Mouse (Mus musculus) gastrocnemius, adult 2 months (tissue): Measurements from ENCODE around the gene Comt. TPM values are rescaled to one million over a fixed set of nuclear protein-coding genes. Genes with fewer than 3 reads are reported as not detected.

Experiments used
- DNase-seq: peaks from one replicate; pipeline ENCODE4 v3.0.0; 2022
- H3K27ac ChIP-seq: fragments of 200-600 bp; 2 replicates; pipeline ENCODE4 v1.8.1; 2022; ENCODE audit warnings: mild to moderate bottlenecking
- H3K4me3 ChIP-seq: fragments of 200-600 bp; 2 replicates; pipeline ENCODE4 v1.8.1; 2022; ENCODE audit warnings: mild to moderate bottlenecking, moderate library complexity
- CTCF ChIP-seq: fragments of 200-600 bp; IDR thresholded peaks from 2 replicates; pipeline ENCODE4 v1.8.1; 2022; ENCODE audit warnings: antibody characterized with exemption, mild to moderate bottlenecking, moderate library complexity
- intact Hi-C: fragments of 180-260 bp; cut with DNase I; formaldehyde crosslinking; loops from one replicate; pipeline ENCODE4 v1.15.1; 2025
- total RNA-seq, 2 experiments: library from RNA; stranded (reverse); gene quantifications; 2 replicates each; pipeline ENCODE4 v1.2.3; 2021

The Comt gene
- total RNA-seq, 2 experiments from 2014 or later = 35.4 to 43.5 TPM

DNA sequence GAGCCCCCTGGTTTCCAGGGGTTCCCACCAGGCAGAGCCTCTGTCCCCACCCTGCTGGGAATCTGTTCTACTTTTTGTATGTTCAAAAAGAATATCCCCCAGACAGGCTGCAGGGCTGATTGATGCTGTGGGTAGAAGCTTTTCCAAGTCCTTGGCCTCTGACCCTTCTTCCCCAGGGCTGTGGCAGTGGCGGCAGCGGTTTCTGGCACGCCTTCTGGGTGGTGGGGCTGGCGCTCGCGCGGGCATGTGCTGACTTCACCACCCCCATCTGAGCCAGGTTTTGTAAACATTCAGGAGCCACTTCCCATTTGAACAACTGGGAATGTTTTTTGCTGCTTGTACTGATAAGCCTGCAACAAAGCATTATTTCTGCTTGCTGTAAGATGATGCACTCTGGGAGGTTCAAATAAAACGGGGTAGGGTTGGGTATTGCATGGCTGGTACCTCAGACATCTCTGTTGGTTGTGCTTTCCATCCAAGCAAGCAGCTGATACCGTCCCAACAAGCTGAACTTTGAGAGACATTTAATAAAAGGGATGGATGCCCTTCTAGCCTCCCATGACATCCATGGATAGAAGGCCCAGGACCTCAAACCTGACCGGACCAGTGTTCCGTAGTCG lies 32.8 kb upstream of the Comt start:
- no peak for TF ChIP-seq CTCF
- peak overlapping the region; percentile 28 for H3K4me3 ChIP-seq
- H3K27ac ChIP-seq = peak overlapping the region; percentile 28; the same call in 1 of the 2 replicates
- DNase-seq = peak; percentile 34
- intact Hi-C loops = loop anchor here (5.0 kb wide), 1 partner anchor 48 kb away; no protein-coding TSS in a partner anchor

GRCm38 (mm10) chr16:18458661-18459060 lies 32.0 kb upstream of the Comt start:
- no peak for TF ChIP-seq CTCF
- Histone ChIP-seq H3K4me3 (no peak overlapping the region), H3K27ac (0 out of 2 replicates have a peak overlapping the region, but pooled peaks have one; percentile 28)
- DNase-seq = no peak
- intact Hi-C loops = loop anchor here (5.0 kb wide), 1 partner anchor 49 kb away; no protein-coding TSS in a partner anchor

GRCm38 (mm10) chr16:18455407-18455806 lies 28.8 kb upstream of the Comt start:
- intact Hi-C loops = loop anchor here (5.0 kb wide), 1 partner anchor 52 kb away; no protein-coding TSS in a partner anchor
- TF ChIP-seq CTCF = no peak
- H3K27ac ChIP-seq = no peak overlapping the region
- no peak overlapping the region for H3K4me3 ChIP-seq
- no peak for DNase-seq

- intact Hi-C loops = no loop called here
- Histone ChIP-seq H3K27ac (no peak overlapping the region), H3K4me3 (no peak overlapping the region)
- TF ChIP-seq CTCF = no peak
- peak; percentile 16 for DNase-seq
Measured at GRCm38 (mm10) chr16:18453846-18454245, 27.2 kb upstream of the Comt start.

DNA sequence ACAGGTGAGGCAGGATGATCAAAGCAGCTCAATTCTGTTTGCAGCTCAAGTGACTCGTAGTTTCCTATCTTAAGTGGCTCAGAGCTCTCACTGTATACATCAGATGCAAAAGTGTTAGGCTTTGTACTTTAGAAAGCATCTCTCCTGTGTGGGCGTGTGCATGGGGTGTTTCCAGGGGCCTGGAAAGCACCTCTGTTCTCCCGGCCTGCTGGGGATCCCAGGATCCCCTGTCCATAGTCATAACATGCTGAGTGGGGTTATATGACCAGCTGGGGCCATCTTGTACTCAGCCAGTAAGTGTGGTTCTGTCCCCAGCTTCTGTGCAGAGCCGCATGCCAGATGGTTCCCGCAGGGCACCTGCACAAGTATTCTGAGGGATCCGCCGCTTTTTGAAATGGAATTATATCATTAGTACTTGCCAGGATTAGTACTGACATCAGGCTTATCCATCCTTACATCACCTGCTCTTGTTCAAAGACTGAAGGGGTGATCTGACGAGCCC lies 25.8 kb upstream of the Comt start:
- intact Hi-C loops = no loop called here
- DNase-seq = no peak
- Histone ChIP-seq H3K27ac (no peak overlapping the region), H3K4me3 (no peak overlapping the region)
- TF ChIP-seq CTCF = no peak

- intact Hi-C loops = no loop called here
- no peak for TF ChIP-seq CTCF
- no peak for DNase-seq
- Histone ChIP-seq H3K27ac (no peak overlapping the region), H3K4me3 (no peak overlapping the region)
Measured at GRCm38 (mm10) chr16:18451486-18452181, 25.0 kb upstream of the Comt start.

DNA sequence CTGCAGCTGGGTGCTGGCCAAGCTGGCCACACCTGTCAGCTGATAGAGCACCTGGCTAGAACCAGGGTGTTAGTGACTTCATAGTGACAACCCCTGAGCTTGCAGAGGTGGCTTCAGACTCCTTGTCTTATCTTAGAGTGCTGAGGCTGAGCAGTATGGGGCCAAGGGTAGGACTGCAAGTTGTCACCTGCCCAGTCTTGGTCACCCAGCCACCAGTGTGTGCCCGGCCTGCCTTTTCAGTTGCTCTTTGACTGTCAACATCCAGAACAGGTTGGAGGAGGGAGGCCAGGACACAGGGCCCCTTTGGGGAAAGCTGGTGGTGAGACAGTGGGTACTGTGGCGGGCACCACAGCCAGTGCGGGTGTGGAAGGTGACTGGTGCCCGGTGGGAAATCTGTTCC lies 22.4 kb upstream of the Comt start:
- Histone ChIP-seq H3K27ac (peak overlapping the region; percentile 65; the same call in 1 of the 2 replicates), H3K4me3 (no peak overlapping the region)
- intact Hi-C loops = no loop called here
- TF ChIP-seq CTCF = no peak
- DNase-seq = no peak

- H3K4me3 ChIP-seq = no peak overlapping the region
- H3K27ac ChIP-seq = peak overlapping the region; percentile 65
- no peak for TF ChIP-seq CTCF
- intact Hi-C loops = no loop called here
- DNase-seq = no peak
Measured at GRCm38 (mm10) chr16:18448104-18448503, 21.5 kb upstream of the Comt start.

GRCm38 (mm10) chr16:18447243-18447642 lies 20.6 kb upstream of the Comt start:
- H3K4me3 ChIP-seq = no peak overlapping the region
- H3K27ac ChIP-seq = no peak overlapping the region
- TF ChIP-seq CTCF = no peak
- intact Hi-C loops = no loop called here
- DNase-seq = no peak

DNA sequence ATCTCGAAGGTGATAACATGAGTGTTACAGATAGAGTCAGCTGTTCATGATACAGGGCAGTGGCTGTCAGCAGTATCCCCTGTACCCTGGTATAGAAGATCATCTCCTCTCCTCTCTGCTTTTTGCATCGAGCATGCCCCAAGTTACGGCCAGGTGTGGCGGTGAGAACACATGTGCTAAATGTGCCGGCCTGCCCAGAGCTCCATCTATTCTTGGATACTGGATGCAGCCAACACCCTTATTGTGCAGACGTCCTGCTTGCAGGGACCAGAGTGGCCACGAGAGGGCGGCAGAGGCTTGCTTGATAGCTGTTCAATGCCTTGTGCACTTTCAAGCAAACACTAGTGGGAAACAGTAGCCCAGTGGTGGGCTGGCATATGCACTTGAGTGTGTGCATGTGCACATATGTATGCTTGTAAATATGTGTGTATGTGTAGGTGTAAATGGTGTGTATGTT lies 16.8 kb upstream of the Comt start:
- TF ChIP-seq CTCF = no peak; the same call in 1 of the 2 replicates
- intact Hi-C loops = loop anchor here (1.0 to 5.0 kb wide), 4 partner anchors 54 to 234 kb away; partner anchors contain the start of genes Gnb1l and Rtl10
- Histone ChIP-seq H3K4me3 (no peak overlapping the region), H3K27ac (no peak overlapping the region)
- peak; percentile 95 for DNase-seq

DNA sequence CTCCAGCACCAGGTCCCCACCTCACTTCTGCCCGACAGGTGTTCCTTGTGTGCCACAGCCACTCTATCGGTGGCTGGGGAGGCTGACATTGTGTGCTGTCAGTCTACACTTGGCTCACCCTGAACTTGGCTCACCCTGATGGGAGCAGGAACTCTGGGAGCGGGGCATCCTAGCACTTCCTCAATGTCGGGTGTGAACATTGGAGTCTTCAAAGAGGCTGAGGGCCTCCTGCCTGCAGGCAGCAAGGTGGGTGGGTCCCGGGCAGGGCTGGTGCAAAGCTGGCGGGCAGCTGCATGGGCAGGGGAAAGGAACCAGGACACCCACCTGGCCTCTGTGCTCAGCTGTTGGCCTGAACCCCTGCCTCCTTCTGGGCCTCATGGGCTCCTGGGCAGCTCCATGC lies 9.5 kb upstream of the Comt start:
- Histone ChIP-seq H3K27ac (no peak overlapping the region), H3K4me3 (no peak overlapping the region)
- intact Hi-C loops = no loop called here
- TF ChIP-seq CTCF = no peak
- no peak for DNase-seq

- TF ChIP-seq CTCF = no peak
- no peak for DNase-seq
- no peak overlapping the region for H3K4me3 ChIP-seq
- no peak overlapping the region for H3K27ac ChIP-seq
- intact Hi-C loops = no loop called here
Measured at GRCm38 (mm10) chr16:18433341-18433920, 6.8 kb upstream of the Comt start.
